Mouse (Mus musculus): ENCODE measurements around the gene Mrpl17.

Gene Mrpl17

GRCm38 (mm10) chr7:105786506-105787284 lies 24.2 kb downstream of the Mrpl17 start:
- peak; percentile 45 for DNase-seq (ENCODE audit: extremely low spot score, low spot score)

- DNase-seq (ENCODE audit: extremely low spot score, low spot score): no peak
Measured at GRCm38 (mm10) chr7:105784556-105784955, 26.3 kb downstream of the Mrpl17 start.

GRCm38 (mm10) chr7:105783861-105784260 lies 27.0 kb downstream of the Mrpl17 start:
- DNase-seq (ENCODE audit: extremely low spot score, low spot score): no peak

- DNase-seq (ENCODE audit: extremely low spot score, low spot score): no peak
Measured at GRCm38 (mm10) chr7:105778553-105779265, 32.2 kb downstream of the Mrpl17 start.

- DNase-seq (ENCODE audit: extremely low spot score, low spot score): peak; percentile 84
Measured at GRCm38 (mm10) chr7:105777797-105778552, 32.9 kb downstream of the Mrpl17 start.

GRCm38 (mm10) chr7:105777316-105777715 lies 33.6 kb downstream of the Mrpl17 start:
- DNase-seq (ENCODE audit: extremely low spot score, low spot score): no peak

GRCm38 (mm10) chr7:105776026-105776425 lies 34.9 kb downstream of the Mrpl17 start:
- DNase-seq (ENCODE audit: extremely low spot score, low spot score): no peak

GRCm38 (mm10) chr7:105774661-105775060 lies 36.2 kb downstream of the Mrpl17 start:
- no peak for DNase-seq (ENCODE audit: extremely low spot score, low spot score)

GRCm38 (mm10) chr7:105773041-105773440 lies 37.9 kb downstream of the Mrpl17 start:
- DNase-seq (ENCODE audit: extremely low spot score, low spot score): no peak

- DNase-seq (ENCODE audit: extremely low spot score, low spot score): no peak
Measured at GRCm38 (mm10) chr7:105772331-105772730, 38.6 kb downstream of the Mrpl17 start.

GRCm38 (mm10) chr7:105769959-105770358 lies 40.9 kb downstream of the Mrpl17 start:
- DNase-seq (ENCODE audit: extremely low spot score, low spot score): no peak

GRCm38 (mm10) chr7:105767729-105768165 lies 43.2 kb downstream of the Mrpl17 start:
- peak; percentile 42 for DNase-seq (ENCODE audit: extremely low spot score, low spot score)

GRCm38 (mm10) chr7:105764331-105764730 lies 46.6 kb downstream of the Mrpl17 start:
- DNase-seq (ENCODE audit: extremely low spot score, low spot score): no peak

- DNase-seq (ENCODE audit: extremely low spot score, low spot score): no peak
Measured at GRCm38 (mm10) chr7:105762517-105763270, 48.2 kb downstream of the Mrpl17 start.

GRCm38 (mm10) chr7:105761813-105762484 lies 49.0 kb downstream of the Mrpl17 start:
- DNase-seq (ENCODE audit: extremely low spot score, low spot score): no peak

- no peak for DNase-seq (ENCODE audit: extremely low spot score, low spot score)
Measured at GRCm38 (mm10) chr7:105753281-105753680, 57.6 kb downstream of the Mrpl17 start.

Measured in neural tube, embryonic 10.5 days (tissue).